Mouse (Mus musculus): ENCODE results near the gene Ceacam1.

GRCm38 (mm10) chr7:25439978-25440815 lies 37.2 kb downstream of the Ceacam1 start:
- no peak for TF ChIP-seq POLR2A (IDR thresholded peaks at IDR 0.05; ENCODE audit: insufficient read depth, low read depth, low read length)
- TF ChIP-seq CTCF (IDR thresholded peaks at IDR 0.05; ENCODE audit: insufficient read depth, low read depth, low read length): no peak
